Mouse (Mus musculus): ENCODE measurements around the gene Taar5. TPM values are rescaled to one million over a fixed set of nuclear protein-coding genes. Genes with fewer than 3 reads are reported as not detected.

Gene Taar5
- total and polyA plus RNA-seq, 2 experiments: not detected

DNA sequence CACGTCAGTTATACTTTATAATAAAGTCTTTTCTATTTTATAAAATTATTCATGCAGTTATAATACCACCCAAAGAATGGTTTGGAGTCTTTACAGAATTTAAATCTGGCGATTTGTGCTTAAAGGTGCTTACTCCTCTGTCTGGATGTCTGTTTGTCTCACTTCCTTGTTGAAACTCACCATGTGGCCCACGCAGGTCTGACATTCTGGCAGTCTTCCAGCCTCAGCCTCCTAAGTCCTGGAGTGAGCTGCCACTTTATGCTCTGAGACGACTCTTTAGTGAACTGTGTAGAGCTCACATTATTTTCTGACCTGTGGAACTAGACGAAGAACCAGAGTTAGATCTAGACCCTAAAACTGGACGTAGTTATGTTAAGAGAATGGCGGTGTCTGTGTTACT, 22.5 kb upstream of the Taar5 start:
- Histone ChIP-seq H3K4me3 (ENCODE audit: insufficient read depth, low read depth, low read length) (no peak overlapping the region), H3K36me3 (ENCODE audit: control insufficient read depth, insufficient read depth, low read length) (no peaks in the 10 kb centered on the region), H3K9ac (ENCODE audit: low read depth, low read length) (no peak overlapping the region), H3K79me2 (ENCODE audit: control insufficient read depth, insufficient read depth, low read length) (no peaks in the 10 kb centered on the region), H3K27ac (replicated peaks; ENCODE audit: insufficient read depth, low read depth, low read length) (no peak overlapping the region), H3K27me3 (ENCODE audit: control insufficient read depth, insufficient read depth, low read length) (no peaks in the 10 kb centered on the region), H3K4me1 (ENCODE audit: control insufficient read depth, insufficient read depth, low read length) (no peaks in the 10 kb centered on the region)
- WGBS: 56% methylated on average over 7 of the region's 7 CpGs
- TF ChIP-seq POLR2A (IDR thresholded peaks at IDR 0.05; ENCODE audit: extremely low read depth, insufficient read depth, low read length): no peak
- TF ChIP-seq CTCF (IDR thresholded peaks at IDR 0.05; ENCODE audit: low read depth, low read length): no peak
- DNase-seq (ENCODE audit: extremely low read depth, low read depth, low spot score): no peak

DNA sequence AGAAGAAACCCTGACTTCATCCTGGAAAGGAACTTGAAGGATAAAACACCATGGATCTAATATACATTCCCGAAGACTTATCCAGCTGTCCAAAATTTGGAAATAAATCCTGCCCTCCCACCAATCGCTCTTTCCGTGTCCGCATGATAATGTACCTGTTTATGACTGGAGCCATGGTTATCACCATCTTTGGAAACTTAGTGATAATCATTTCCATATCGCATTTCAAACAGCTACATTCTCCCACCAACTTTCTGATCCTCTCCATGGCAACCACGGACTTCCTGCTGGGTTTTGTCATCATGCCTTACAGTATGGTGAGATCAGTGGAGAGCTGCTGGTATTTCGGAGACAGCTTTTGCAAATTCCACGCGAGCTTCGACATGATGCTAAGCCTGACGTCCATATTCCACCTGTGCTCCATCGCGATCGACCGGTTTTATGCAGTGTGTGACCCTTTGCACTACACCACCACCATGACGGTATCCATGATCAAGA, 20.9 kb upstream of the Taar5 start, which contains the start of gene Taar3:
Gene Taar3, plus strand, starts transcription at position 51 of the 498 bp plus-strand sequence.
- H3K4me3 ChIP-seq (ENCODE audit: insufficient read depth, low read depth, low read length): no peak within 1 kb of the TSS

DNA sequence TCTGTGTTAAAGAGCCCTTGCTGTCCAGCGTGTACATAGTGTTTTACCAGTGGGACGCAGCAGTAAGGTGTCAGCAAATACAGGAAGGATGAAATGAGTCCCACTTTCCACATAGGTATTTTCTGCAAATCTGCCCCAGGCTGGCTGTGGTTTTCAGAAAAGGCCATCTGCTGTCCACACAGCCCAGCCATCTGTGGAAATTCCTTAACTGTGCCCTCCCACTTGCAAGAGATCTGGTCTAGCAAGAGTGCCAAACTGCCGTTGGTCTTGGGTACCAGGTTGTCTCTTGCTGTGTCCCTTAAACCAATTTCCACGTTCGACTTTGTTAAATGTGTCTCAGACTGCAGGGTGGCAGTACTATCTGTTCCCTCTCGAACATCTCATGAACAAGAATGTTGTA, 18.8 kb upstream of the Taar5 start:
- H3K27ac ChIP-seq (replicated peaks; ENCODE audit: insufficient read depth, low read depth, low read length): no peak overlapping the region
- no peak for TF ChIP-seq CTCF (IDR thresholded peaks at IDR 0.05; ENCODE audit: low read depth, low read length)
- TF ChIP-seq POLR2A (IDR thresholded peaks at IDR 0.05; ENCODE audit: extremely low read depth, insufficient read depth, low read length): no peak

More for the DNA sequence above, 20.9 kb upstream of the Taar5 start, which contains the start of gene Taar3:
- no peak within 1 kb of the TSS for H3K9ac ChIP-seq (ENCODE audit: low read depth, low read length)
- DNase-seq (ENCODE audit: extremely low read depth, low read depth, low spot score): no peak
- H3K27me3 ChIP-seq (ENCODE audit: control insufficient read depth, insufficient read depth, low read length): no peaks in the 10 kb centered on the region
- 92% methylated on average over 16 of the region's 16 CpGs for WGBS
- TF ChIP-seq POLR2A (IDR thresholded peaks at IDR 0.05; ENCODE audit: extremely low read depth, insufficient read depth, low read length): no peak
- TF ChIP-seq CTCF (IDR thresholded peaks at IDR 0.05; ENCODE audit: low read depth, low read length): no peak
- no peaks in the 10 kb centered on the region for H3K36me3 ChIP-seq (ENCODE audit: control insufficient read depth, insufficient read depth, low read length)
- no peak within 1 kb of the TSS for H3K27ac ChIP-seq (replicated peaks; ENCODE audit: insufficient read depth, low read depth, low read length)
- no peaks in the 10 kb centered on the region for H3K79me2 ChIP-seq (ENCODE audit: control insufficient read depth, insufficient read depth, low read length)
- H3K4me1 ChIP-seq (ENCODE audit: control insufficient read depth, insufficient read depth, low read length): no peaks in the 10 kb centered on the region

DNA sequence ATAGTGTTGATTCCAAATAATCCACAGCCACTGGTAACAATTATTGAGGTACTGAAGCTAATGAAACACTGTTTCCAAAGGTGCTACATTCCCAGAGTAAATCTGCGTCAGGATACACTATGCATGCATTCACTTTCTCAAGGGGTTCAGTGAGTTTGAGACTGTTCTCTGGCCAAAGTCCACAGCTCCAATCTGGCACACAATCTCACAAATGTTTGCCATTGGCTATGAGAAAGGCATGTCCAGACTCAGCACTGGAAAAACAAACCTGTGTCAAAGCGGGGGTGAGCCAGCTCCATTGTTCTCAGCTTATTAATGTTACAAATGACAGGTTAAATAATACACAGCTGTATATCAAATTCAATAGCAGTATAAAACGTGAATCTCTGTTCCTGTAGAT, 11.4 kb upstream of the Taar5 start:
- Histone ChIP-seq H3K9ac (ENCODE audit: low read depth, low read length) (no peak overlapping the region), H3K79me2 (ENCODE audit: control insufficient read depth, insufficient read depth, low read length) (no peaks in the 10 kb centered on the region), H3K27me3 (ENCODE audit: control insufficient read depth, insufficient read depth, low read length) (no peaks in the 10 kb centered on the region), H3K4me1 (ENCODE audit: control insufficient read depth, insufficient read depth, low read length) (peaks cover 2% of the 10 kb centered on the region; the same call in 1 of the 2 replicates), H3K27ac (replicated peaks; ENCODE audit: insufficient read depth, low read depth, low read length) (no peak overlapping the region), H3K4me3 (ENCODE audit: insufficient read depth, low read depth, low read length) (no peak overlapping the region), H3K36me3 (ENCODE audit: control insufficient read depth, insufficient read depth, low read length) (no peaks in the 10 kb centered on the region)
- TF ChIP-seq POLR2A (IDR thresholded peaks at IDR 0.05; ENCODE audit: extremely low read depth, insufficient read depth, low read length): no peak
- no peak for TF ChIP-seq CTCF (IDR thresholded peaks at IDR 0.05; ENCODE audit: low read depth, low read length)
- 15% methylated on average over 3 of the region's 3 CpGs for WGBS
- DNase-seq (ENCODE audit: extremely low read depth, low read depth, low spot score): peak; percentile 67

More for the DNA sequence above, 18.8 kb upstream of the Taar5 start:
- WGBS: 86% methylated on average over 6 of the region's 6 CpGs
- Histone ChIP-seq H3K79me2 (ENCODE audit: control insufficient read depth, insufficient read depth, low read length) (no peaks in the 10 kb centered on the region), H3K9ac (ENCODE audit: low read depth, low read length) (no peak overlapping the region), H3K36me3 (ENCODE audit: control insufficient read depth, insufficient read depth, low read length) (no peaks in the 10 kb centered on the region), H3K27me3 (ENCODE audit: control insufficient read depth, insufficient read depth, low read length) (no peaks in the 10 kb centered on the region), H3K4me3 (ENCODE audit: insufficient read depth, low read depth, low read length) (no peak overlapping the region), H3K4me1 (ENCODE audit: control insufficient read depth, insufficient read depth, low read length) (no peaks in the 10 kb centered on the region)
- no peak for DNase-seq (ENCODE audit: extremely low read depth, low read depth, low spot score)

DNA sequence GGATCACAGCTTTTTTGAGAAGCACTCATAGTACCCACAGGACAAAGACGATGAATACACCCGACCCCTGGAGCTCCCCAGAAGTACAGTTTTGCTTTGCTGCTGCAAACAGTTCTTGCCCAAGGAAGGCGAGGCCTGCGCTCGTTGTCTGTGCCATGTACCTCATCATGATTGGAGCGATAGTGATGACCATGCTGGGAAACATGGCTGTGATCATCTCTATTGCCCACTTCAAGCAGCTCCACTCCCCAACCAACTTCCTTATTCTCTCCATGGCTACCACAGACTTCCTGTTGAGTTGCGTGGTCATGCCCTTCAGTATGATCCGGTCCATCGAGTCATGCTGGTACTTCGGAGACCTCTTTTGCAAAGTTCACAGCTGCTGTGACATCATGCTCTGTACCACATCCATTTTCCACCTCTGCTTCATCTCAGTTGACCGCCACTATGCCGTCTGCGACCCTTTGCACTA, 10.0 kb upstream of the Taar5 start, which contains the start of gene Taar4:
Gene Taar4, plus strand, starts transcription at position 51 of the 472 bp plus-strand sequence.
- no peak within 1 kb of the TSS for H3K27ac ChIP-seq (replicated peaks; ENCODE audit: insufficient read depth, low read depth, low read length)
- H3K36me3 ChIP-seq (ENCODE audit: control insufficient read depth, insufficient read depth, low read length): no peaks in the 10 kb centered on the region
- TF ChIP-seq POLR2A (IDR thresholded peaks at IDR 0.05; ENCODE audit: extremely low read depth, insufficient read depth, low read length) (no peak), CTCF (IDR thresholded peaks at IDR 0.05; ENCODE audit: low read depth, low read length) (no peak)
- H3K9ac ChIP-seq (ENCODE audit: low read depth, low read length): no peak within 1 kb of the TSS
- H3K4me3 ChIP-seq (ENCODE audit: insufficient read depth, low read depth, low read length): no peak within 1 kb of the TSS
- 96% methylated on average over 13 of the region's 13 CpGs for WGBS
- peaks cover 2% of the 10 kb centered on the region; the same call in 1 of the 2 replicates for H3K4me1 ChIP-seq (ENCODE audit: control insufficient read depth, insufficient read depth, low read length)
- H3K27me3 ChIP-seq (ENCODE audit: control insufficient read depth, insufficient read depth, low read length): no peaks in the 10 kb centered on the region
- no peak for DNase-seq (ENCODE audit: extremely low read depth, low read depth, low spot score)
- H3K79me2 ChIP-seq (ENCODE audit: control insufficient read depth, insufficient read depth, low read length): no peaks in the 10 kb centered on the region

DNA sequence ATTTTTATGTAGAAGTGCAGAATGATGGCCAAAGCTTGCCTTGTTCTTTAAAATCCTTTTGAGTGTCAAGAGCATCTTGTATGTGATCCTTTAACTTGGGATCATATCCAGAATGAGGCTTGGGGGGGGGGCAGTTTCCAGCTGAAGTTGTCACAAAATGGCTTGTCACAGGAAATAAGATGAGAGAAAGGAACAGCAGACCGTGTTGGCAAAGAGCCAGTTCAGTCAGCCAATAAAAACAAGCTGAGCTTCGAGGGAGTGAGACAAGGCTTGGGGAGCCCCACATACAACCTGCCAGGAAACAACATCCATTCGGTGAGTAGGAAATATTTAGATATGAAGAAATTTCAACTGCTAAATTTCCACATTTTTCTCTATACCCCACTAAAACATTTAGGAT, 7.1 kb upstream of the Taar5 start:
- no peaks in the 10 kb centered on the region for H3K79me2 ChIP-seq (ENCODE audit: control insufficient read depth, insufficient read depth, low read length)
- WGBS: 63% methylated on average over 3 of the region's 3 CpGs
- H3K36me3 ChIP-seq (ENCODE audit: control insufficient read depth, insufficient read depth, low read length): no peaks in the 10 kb centered on the region
- TF ChIP-seq POLR2A (IDR thresholded peaks at IDR 0.05; ENCODE audit: extremely low read depth, insufficient read depth, low read length) (no peak), CTCF (IDR thresholded peaks at IDR 0.05; ENCODE audit: low read depth, low read length) (no peak)
- H3K27ac ChIP-seq (replicated peaks; ENCODE audit: insufficient read depth, low read depth, low read length): no peak overlapping the region
- peaks cover 2% of the 10 kb centered on the region; the same call in 1 of the 2 replicates for H3K4me1 ChIP-seq (ENCODE audit: control insufficient read depth, insufficient read depth, low read length)
- DNase-seq (ENCODE audit: extremely low read depth, low read depth, low spot score): no peak
- H3K27me3 ChIP-seq (ENCODE audit: control insufficient read depth, insufficient read depth, low read length): no peaks in the 10 kb centered on the region
- H3K9ac ChIP-seq (ENCODE audit: low read depth, low read length): no peak overlapping the region
- H3K4me3 ChIP-seq (ENCODE audit: insufficient read depth, low read depth, low read length): no peak overlapping the region

Measured in liver, adult 2 months (tissue).